Mouse (Mus musculus): ENCODE data around the gene Pcyt1b. TPM values are rescaled to one million over a fixed set of nuclear protein-coding genes. Genes with fewer than 3 reads are reported as not detected.

The Pcyt1b gene
- 0.37 TPM for polyA plus RNA-seq (2017; shearing (Covaris generic))

GRCm38 (mm10) chrX:93654218-93655002 is at the start of gene Pcyt1b:
Gene Pcyt1b, plus strand, starts transcription at chrX:93654863.

GRCm38 (mm10) chrX:93631657-93632449 is 22.8 kb upstream of the Pcyt1b start, which contains the start of gene Pola1:
Gene Pola1, minus strand, starts transcription at chrX:93632155.

Other genes with a start within 250 kb of the Pcyt1b start
- 11.5 TPM for gene Pola1, start 22.7 kb upstream of the Pcyt1b start, polyA plus RNA-seq (2017; shearing (Covaris generic))
- gene Pdk3, start 177.3 kb downstream of the Pcyt1b start, polyA plus RNA-seq (2017; shearing (Covaris generic)) = 29.8 TPM

All from effector memory CD4-positive, alpha-beta T cell, adult 5 months (primary cell).